Mouse (Mus musculus) olfactory bulb, adult 2 months (tissue): ENCODE results near the gene Slc25a47.

Experiments used
- CTCF ChIP-seq: fragments of 200-500 bp; IDR thresholded peaks from 2 replicates; pipeline ENCODE4 v1.5.1; 2012; ENCODE audit warnings: low read depth, mild to moderate bottlenecking, low read length, moderate library complexity; ENCODE audit not compliant: insufficient read depth
- POLR2A ChIP-seq: fragments of 200-500 bp; IDR thresholded peaks from 2 replicates; pipeline ENCODE4 v1.6.1; 2012; ENCODE audit warnings: mild to moderate bottlenecking, low read depth, low read length, moderate library complexity; ENCODE audit not compliant: insufficient read depth

GRCm38 (mm10) chr12:108852822-108853221 lies 17.0 kb downstream of the Slc25a47 start:
- TF ChIP-seq CTCF (no peak), POLR2A (no peak)
